Mouse (Mus musculus) heart, postnatal 0 days (tissue): Measurements from ENCODE around the gene Serpina3i.

Source experiments
- CTCF ChIP-seq: IDR thresholded peaks from 2 replicates; pipeline ENCODE4 v1.5.1; 2016; ENCODE audit warnings: antibody characterized with exemption, control low read depth, low read depth
- EP300 ChIP-seq: IDR thresholded peaks from 2 replicates; pipeline ENCODE4 v1.6.1; 2016; ENCODE audit warnings: antibody characterized with exemption, low read depth

DNA sequence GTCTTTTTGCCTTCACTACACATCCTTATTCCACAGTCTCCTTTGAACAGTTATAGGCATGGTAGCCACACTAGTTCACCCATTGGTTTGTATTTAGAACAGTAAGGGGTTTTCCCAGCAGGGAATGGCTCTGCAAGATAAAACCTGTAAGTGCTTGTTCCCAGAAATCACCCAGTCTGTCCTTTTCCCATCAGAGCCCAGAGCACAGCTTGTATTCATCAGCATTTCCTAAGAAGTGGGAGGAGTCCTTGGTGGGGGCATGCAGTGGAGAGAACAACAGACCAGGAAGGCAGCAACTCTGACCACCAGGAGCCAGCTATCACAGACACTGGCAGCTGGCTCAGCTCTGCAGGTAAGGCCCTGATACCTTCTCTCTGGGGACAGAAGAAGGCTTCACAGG, at the start of gene Serpina3i:
- TF ChIP-seq CTCF (no peak), EP300 (no peak)
